Comparison of ENCODE assay signal across 11 mouse cellular contexts in genomic region chr17:48544722-48545121, GRCm38 (mm10).
A peak's percentile ranks its signal among the peaks of the same experiment; 100 is the strongest.
DNase-seq lines count a peak whose midpoint lies in the region; ATAC-seq and TF ChIP-seq lines count a peak whose summit lies in the region.
"Had no signal": no experiment of that assay in that cellular context is flagged by ENCODE, and none has a peak within 500 bp of the region (broad histone marks: within the 10 kb centered on the region; RNA-seq: fewer than 3 reads in every experiment).

No protein-coding gene starts in this region.

- no peaks in the 10 kb centered on the region; the same call in 1 of the 2 replicates for H3K9me3 ChIP-seq in hindbrain, embryonic 10.5 days
- no peaks in the 10 kb centered on the region for H3K9me3 ChIP-seq in hindbrain, embryonic 12.5 days (replicated peaks)
- H3K9me3 ChIP-seq in intestine, postnatal 0 days (ENCODE audit: control insufficient read depth), result no peaks in the 10 kb centered on the region
- no peaks in the 10 kb centered on the region for H3K9me3 ChIP-seq in forebrain, embryonic 14.5 days (replicated peaks; ENCODE audit: control insufficient read depth, low read length)

- no peak overlapping the region for H3K4me3 ChIP-seq in hindbrain, embryonic 10.5 days
- no peak overlapping the region for H3K4me3 ChIP-seq in hindbrain, embryonic 12.5 days
- H3K4me3 ChIP-seq in intestine, postnatal 0 days (ENCODE audit: low read depth, low read length), result no peak overlapping the region
- no peak overlapping the region for H3K4me3 ChIP-seq in forebrain, embryonic 14.5 days (ENCODE audit: low read depth, low read length)
- H3K4me3 ChIP-seq: myocyte had no signal

- H3K9ac ChIP-seq in hindbrain, embryonic 12.5 days, result no peak overlapping the region
- 0 out of 2 replicates have a peak overlapping the region, but pooled peaks have one; percentile 2 for H3K9ac ChIP-seq in intestine, postnatal 0 days (ENCODE audit: low read depth, low read length)
- H3K9ac ChIP-seq in forebrain, embryonic 14.5 days (ENCODE audit: low read length), result no peak overlapping the region
- H3K9ac ChIP-seq: liver, embryonic 14.5 days had no signal

- DNase-seq in hindbrain, embryonic 10.5 days (ENCODE audit: low spot score), result no peak
- peak; percentile 53 for DNase-seq in large intestine, adult 2 months (ENCODE audit: low read depth, low spot score)
- DNase-seq in lung, postnatal 4 days, result peak; percentile 22 to 48
- no peak for DNase-seq in cerebellum, adult 9-11 months
- DNase-seq in forebrain, embryonic 14.5 days (ENCODE audit: low spot score), result no peak
- no peak for DNase-seq in cerebellum, postnatal 36 days

- 0 out of 2 replicates have a peak overlapping the region, but pooled peaks have one; percentile 4 for H3K27ac ChIP-seq in hindbrain, embryonic 10.5 days
- H3K27ac ChIP-seq in hindbrain, embryonic 12.5 days, result no peak overlapping the region
- peak overlapping the region; percentile 42; the same call in 1 of the 2 replicates for H3K27ac ChIP-seq in intestine, postnatal 0 days (ENCODE audit: low read depth, low read length)
- H3K27ac ChIP-seq in forebrain, embryonic 14.5 days (ENCODE audit: low read depth, low read length), result no peak overlapping the region
- H3K27ac ChIP-seq: liver, embryonic 14.5 days had no signal

- H3K4me2 ChIP-seq in hindbrain, embryonic 12.5 days (replicated peaks), result no peak overlapping the region
- H3K4me2 ChIP-seq in intestine, postnatal 0 days (replicated peaks; ENCODE audit: low read depth), result peak overlapping the region; percentile 35
- H3K4me2 ChIP-seq in forebrain, embryonic 14.5 days (ENCODE audit: low read length), result no peak overlapping the region
- H3K4me2 ChIP-seq: heart, embryonic 11.5 days had no signal

- TF ChIP-seq CTCF in intestine, postnatal 0 days (IDR thresholded peaks at IDR 0.05; ENCODE audit: low read depth), result no peak

- H3K36me3 ChIP-seq in hindbrain, embryonic 10.5 days, result no peaks in the 10 kb centered on the region
- H3K36me3 ChIP-seq in hindbrain, embryonic 12.5 days, result no peaks in the 10 kb centered on the region
- H3K36me3 ChIP-seq in intestine, postnatal 0 days (ENCODE audit: control insufficient read depth, insufficient read depth), result 0 out of 2 replicates have a peak, but pooled peaks cover 2% of the 10 kb centered on the region
- H3K36me3 ChIP-seq in forebrain, embryonic 14.5 days (ENCODE audit: control insufficient read depth, insufficient read depth, low read length), result no peaks in the 10 kb centered on the region

- H3K4me1 ChIP-seq in hindbrain, embryonic 10.5 days (replicated peaks), result peaks cover 6% of the 10 kb centered on the region
- H3K4me1 ChIP-seq in hindbrain, embryonic 12.5 days, result 0 out of 2 replicates have a peak, but pooled peaks cover 4% of the 10 kb centered on the region
- no peaks in the 10 kb centered on the region for H3K4me1 ChIP-seq in intestine, postnatal 0 days (replicated peaks; ENCODE audit: control insufficient read depth, insufficient read depth, low read length)
- H3K4me1 ChIP-seq in forebrain, embryonic 14.5 days (ENCODE audit: control insufficient read depth, insufficient read depth, low read length), result no peaks in the 10 kb centered on the region

- 82% methylated on average over 9 of the region's 9 CpGs for WGBS in hindbrain, embryonic 10.5 days
- 80% methylated on average over 9 of the region's 9 CpGs for WGBS in hindbrain, embryonic 12.5 days
- WGBS in intestine, postnatal 0 days, result 5% methylated on average over 9 of the region's 9 CpGs
- WGBS in large intestine, adult 2 months, result 4% methylated on average over 9 of the region's 9 CpGs
- 86% methylated on average over 9 of the region's 9 CpGs for WGBS in forebrain, embryonic 14.5 days

- no peak for ATAC-seq in hindbrain, embryonic 12.5 days (ENCODE audit: low FRiP score)
- peak; percentile 72 for ATAC-seq in intestine, postnatal 0 days
- no peak for ATAC-seq in forebrain, embryonic 14.5 days

- H3K27me3 ChIP-seq in hindbrain, embryonic 10.5 days (ENCODE audit: insufficient read depth, poor library complexity, severe bottlenecking), result no peaks in the 10 kb centered on the region
- no peaks in the 10 kb centered on the region for H3K27me3 ChIP-seq in hindbrain, embryonic 12.5 days
- no peaks in the 10 kb centered on the region for H3K27me3 ChIP-seq in intestine, postnatal 0 days (replicated peaks; ENCODE audit: control insufficient read depth, insufficient read depth, low read length)
- H3K27me3 ChIP-seq in forebrain, embryonic 14.5 days (replicated peaks; ENCODE audit: control insufficient read depth, insufficient read depth, low read length), result no peaks in the 10 kb centered on the region

Comparison
In these comparisons a context has a peak if more than half of its experiments do, and no peak if none do; other contexts are left out.
1. H3K27ac ChIP-seq: peak in hindbrain, embryonic 10.5 days (single experiment) and intestine, postnatal 0 days (single experiment); none in hindbrain, embryonic 12.5 days (single experiment) and forebrain, embryonic 14.5 days (single experiment).
2. DNase-seq: peak in large intestine, adult 2 months (single experiment) and lung, postnatal 4 days (2 of 2); none in hindbrain, embryonic 10.5 days (single experiment), cerebellum, adult 9-11 months (single experiment), forebrain, embryonic 14.5 days (single experiment) and cerebellum, postnatal 36 days (0 of 2).